Mouse (Mus musculus) megakaryocyte-erythroid progenitor cell, adult 5-6 weeks (primary cell): ENCODE results near the gene Gm2663. TPM values are rescaled to one million over a fixed set of nuclear protein-coding genes. Genes with fewer than 3 reads are reported as not detected.

Experiments
- total RNA-seq, 2 experiments: library from RNA; stranded (forward) in 1 of 2; stranded (reverse) in 1 of 2; fragments of 200-1000, 215-1000 nt in 1 of 2; fragments of >200 nt in 1 of 2; fragmentation: Nextera tagmentation in 1 of 2; gene quantifications; 2 replicates each; pipeline ENCODE4 v1.2.3; 2014 to 2017

Gene Gm2663
- total RNA-seq, 2 experiments from 2014 or later: not detected

Other genes starting within 250 kb of the Gm2663 start
- not detected in 2 replicates for gene Moxd2, start 112.0 kb downstream of the Gm2663 start, total RNA-seq (2014; fragmentation: Nextera tagmentation)
- not detected in 2 replicates for gene Moxd2, start 112.0 kb downstream of the Gm2663 start, total RNA-seq (2017)
- not detected in 2 replicates for gene Prss58, start 99.1 kb downstream of the Gm2663 start, total RNA-seq (2014; fragmentation: Nextera tagmentation)
- not detected in 2 replicates for gene Prss58, start 99.1 kb downstream of the Gm2663 start, total RNA-seq (2017)
- gene 1700074P13Rik, start 58.9 kb downstream of the Gm2663 start, total RNA-seq (2014; fragmentation: Nextera tagmentation): not detected in 2 replicates
- not detected in 2 replicates for gene 1700074P13Rik, start 58.9 kb downstream of the Gm2663 start, total RNA-seq (2017)
- gene Gm4744, start 47.6 kb downstream of the Gm2663 start, total RNA-seq (2014; fragmentation: Nextera tagmentation): not detected in 2 replicates
- gene Gm4744, start 47.6 kb downstream of the Gm2663 start, total RNA-seq (2017): not detected in 2 replicates
- not detected in 2 replicates for gene 1810009J06Rik, start 34.7 kb downstream of the Gm2663 start, total RNA-seq (2014; fragmentation: Nextera tagmentation)
- gene 1810009J06Rik, start 34.7 kb downstream of the Gm2663 start, total RNA-seq (2017): not detected in 2 replicates
- not detected in 2 replicates for gene 2210010C04Rik, start 36.0 kb upstream of the Gm2663 start, total RNA-seq (2014; fragmentation: Nextera tagmentation)
- gene 2210010C04Rik, start 36.0 kb upstream of the Gm2663 start, total RNA-seq (2017): not detected in 2 replicates